Mouse (Mus musculus): Measurements from ENCODE around the gene Zswim2.
"Not testable (repeated sequence)": the region's sequence is repeated elsewhere in the genome, so short reads cannot be mapped to it uniquely, and the experiment has no call there.

DNA sequence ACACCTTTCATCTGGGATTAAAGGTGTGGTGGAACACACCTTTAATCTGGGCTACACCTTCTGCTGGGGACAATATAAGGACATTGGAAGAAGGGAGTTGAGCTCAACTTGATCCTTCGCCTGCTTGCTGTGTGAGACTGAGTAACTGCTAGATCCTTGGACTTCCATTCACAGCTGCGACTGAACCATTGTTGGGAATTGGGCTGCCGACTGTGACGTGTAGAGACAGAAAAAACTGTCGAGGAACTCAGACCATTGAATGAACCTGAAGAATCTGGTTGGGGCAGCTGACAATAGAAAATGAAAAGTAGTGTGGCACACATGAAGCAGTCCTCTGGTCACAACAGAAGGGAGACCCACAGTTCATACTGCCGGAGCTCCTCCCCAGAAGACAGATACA lies 26.0 kb upstream of the Zswim2 start, which contains the start of gene Gm13695:
- TF ChIP-seq CTCF, EP300 (IDR thresholded peaks at IDR 0.05; ENCODE audit: low read depth): not testable (repeated sequence)

Data from liver, postnatal 0 days (tissue).